Mouse (Mus musculus): ENCODE measurements around the gene Nanos2. TPM values are rescaled to one million over a fixed set of nuclear protein-coding genes. Genes with fewer than 3 reads are reported as not detected.

Nanos2 gene
- polyA plus RNA-seq, 1 experiment from 2014 or later, result not detected

Other genes with a start within 250 kb of the Nanos2 start
- gene Psg19, start 188.9 kb upstream of the Nanos2 start, polyA plus RNA-seq (2015; fragmentation: Nextera tagmentation; extraction: Ambion mirVana), result not detected in 2 replicates
- 0.06 TPM in 1 of 2 replicates, not detected in the other for gene Psg17, start 165.8 kb upstream of the Nanos2 start, polyA plus RNA-seq (2015; fragmentation: Nextera tagmentation; extraction: Ambion mirVana)
- gene Mill2, start 147.4 kb upstream of the Nanos2 start, polyA plus RNA-seq (2015; fragmentation: Nextera tagmentation; extraction: Ambion mirVana), result 2.3 and 3.0 TPM in 2 replicates
- 12.5 and 18.1 TPM in 2 replicates for gene Pglyrp1, start 116.1 kb upstream of the Nanos2 start, polyA plus RNA-seq (2015; fragmentation: Nextera tagmentation; extraction: Ambion mirVana)
- gene Ccdc61, start 77.0 kb upstream of the Nanos2 start, polyA plus RNA-seq (2015; fragmentation: Nextera tagmentation; extraction: Ambion mirVana), result 30.8 and 32.7 TPM in 2 replicates
- gene Nova2, start 61.5 kb upstream of the Nanos2 start, polyA plus RNA-seq (2015; fragmentation: Nextera tagmentation; extraction: Ambion mirVana), result 0.89 and 0.99 TPM in 2 replicates
- gene Mypop, start 3.8 kb downstream of the Nanos2 start, polyA plus RNA-seq (2015; fragmentation: Nextera tagmentation; extraction: Ambion mirVana), result 2.1 and 2.8 TPM in 2 replicates
- 16.0 and 16.5 TPM in 2 replicates for gene Irf2bp1, start 16.6 kb downstream of the Nanos2 start, polyA plus RNA-seq (2015; fragmentation: Nextera tagmentation; extraction: Ambion mirVana)
- gene Foxa3, start 36.1 kb downstream of the Nanos2 start, polyA plus RNA-seq (2015; fragmentation: Nextera tagmentation; extraction: Ambion mirVana), result 2.3 TPM in 2 replicates
- 27.4 and 27.5 TPM in 2 replicates for gene Sympk, start 37.0 kb downstream of the Nanos2 start, polyA plus RNA-seq (2015; fragmentation: Nextera tagmentation; extraction: Ambion mirVana)
- gene Rsph6a, start 67.3 kb downstream of the Nanos2 start, polyA plus RNA-seq (2015; fragmentation: Nextera tagmentation; extraction: Ambion mirVana), result not detected in 2 replicates
- 11.3 and 11.9 TPM in 2 replicates for gene Dmwd, start 88.8 kb downstream of the Nanos2 start, polyA plus RNA-seq (2015; fragmentation: Nextera tagmentation; extraction: Ambion mirVana)
- 28.7 and 29.3 TPM in 2 replicates for gene Dmpk, start 96.4 kb downstream of the Nanos2 start, polyA plus RNA-seq (2015; fragmentation: Nextera tagmentation; extraction: Ambion mirVana)
- gene Six5, start 107.2 kb downstream of the Nanos2 start, polyA plus RNA-seq (2015; fragmentation: Nextera tagmentation; extraction: Ambion mirVana), result 7.2 and 7.5 TPM in 2 replicates
- 1.9 and 2.2 TPM in 2 replicates for gene Gm4969, start 131.0 kb downstream of the Nanos2 start, polyA plus RNA-seq (2015; fragmentation: Nextera tagmentation; extraction: Ambion mirVana)
- 16.2 and 16.3 TPM in 2 replicates for gene Fbxo46, start 132.5 kb downstream of the Nanos2 start, polyA plus RNA-seq (2015; fragmentation: Nextera tagmentation; extraction: Ambion mirVana)
- 15.4 and 15.7 TPM in 2 replicates for gene Qpctl, start 161.9 kb downstream of the Nanos2 start, polyA plus RNA-seq (2015; fragmentation: Nextera tagmentation; extraction: Ambion mirVana)
- gene Snrpd2, start 162.3 kb downstream of the Nanos2 start, polyA plus RNA-seq (2015; fragmentation: Nextera tagmentation; extraction: Ambion mirVana), result 135 and 144 TPM in 2 replicates
- 5.6 and 8.2 TPM in 2 replicates for gene Gipr, start 178.7 kb downstream of the Nanos2 start, polyA plus RNA-seq (2015; fragmentation: Nextera tagmentation; extraction: Ambion mirVana)
- 11.3 and 12.4 TPM in 2 replicates for gene Eml2, start 189.0 kb downstream of the Nanos2 start, polyA plus RNA-seq (2015; fragmentation: Nextera tagmentation; extraction: Ambion mirVana)
- 2.1 and 2.6 TPM in 2 replicates for gene Gpr4, start 225.1 kb downstream of the Nanos2 start, polyA plus RNA-seq (2015; fragmentation: Nextera tagmentation; extraction: Ambion mirVana)
- gene Opa3, start 240.9 kb downstream of the Nanos2 start, polyA plus RNA-seq (2015; fragmentation: Nextera tagmentation; extraction: Ambion mirVana), result 29.9 and 31.5 TPM in 2 replicates